Comparison of ENCODE assay signal across 15 mouse cellular contexts in genomic region chr11:19929087-19929865, GRCm38 (mm10). TPM values are rescaled to one million over a fixed set of nuclear protein-coding genes. Genes with fewer than 3 reads are reported as not detected.
DNase-seq lines count a peak whose midpoint lies in the region; ATAC-seq and TF ChIP-seq lines count a peak whose summit lies in the region.
"Had no signal": no experiment of that assay in that cellular context is flagged by ENCODE, and none has a peak within 500 bp of the region (broad histone marks: within the 10 kb centered on the region; RNA-seq: fewer than 3 reads in every experiment).

No protein-coding gene starts in this region.

- 49% methylated on average over 11 of the region's 11 CpGs for WGBS in kidney, adult 2 months
- 25% methylated on average over 11 of the region's 11 CpGs for WGBS in small intestine, adult 2 months
- WGBS in kidney, embryonic 14.5 days = 73% methylated on average over 11 of the region's 11 CpGs

- no peaks in the 10 kb centered on the region for H3K36me3 ChIP-seq in kidney, adult 2 months (ENCODE audit: control insufficient read depth, insufficient read depth, low read length)
- H3K36me3 ChIP-seq in small intestine, adult 2 months (ENCODE audit: control insufficient read depth, insufficient read depth, low read length) = peaks cover 3% of the 10 kb centered on the region; the same call in 1 of the 2 replicates
- H3K36me3 ChIP-seq in kidney, embryonic 14.5 days (ENCODE audit: control insufficient read depth, insufficient read depth, low read length) = no peaks in the 10 kb centered on the region
- H3K36me3 ChIP-seq: heart, embryonic 13.5 days; hindbrain, embryonic 12.5 days had no signal

- no peak overlapping the region for H3K4me3 ChIP-seq in kidney, adult 2 months (ENCODE audit: insufficient read depth, low read depth, low read length)
- no peak overlapping the region for H3K4me3 ChIP-seq in small intestine, adult 2 months (ENCODE audit: low read depth, low read length)
- H3K4me3 ChIP-seq in kidney, embryonic 14.5 days (ENCODE audit: low read length) = no peak overlapping the region
- H3K4me3 ChIP-seq: erythroblast, embryonic 14.5 days; heart, embryonic 13.5 days; hindbrain, embryonic 12.5 days had no signal

- TF ChIP-seq CTCF in kidney, adult 2 months (conservative IDR thresholded peaks at IDR 0.05; ENCODE audit: insufficient read depth, insufficient read length, low read depth, low read length) = no peak
- TF ChIP-seq CTCF in small intestine, adult 2 months (IDR thresholded peaks at IDR 0.05; ENCODE audit: extremely low read depth, insufficient read length, insufficient replicate concordance, low read depth, low read length) = no peak

- H3K9me3 ChIP-seq in kidney, embryonic 14.5 days (ENCODE audit: control insufficient read depth, low read length) = no peaks in the 10 kb centered on the region
- H3K9me3 ChIP-seq: heart, embryonic 13.5 days; hindbrain, embryonic 12.5 days had no signal

- no peak overlapping the region for H3K4me2 ChIP-seq in kidney, embryonic 14.5 days (replicated peaks; ENCODE audit: low read depth, low read length)
- H3K4me2 ChIP-seq: heart, embryonic 13.5 days; hindbrain, embryonic 12.5 days; midbrain, embryonic 11.5 days had no signal

- no peaks in the 10 kb centered on the region for H3K27me3 ChIP-seq in kidney, adult 2 months (replicated peaks; ENCODE audit: control insufficient read depth, insufficient read depth, low read length)
- no peaks in the 10 kb centered on the region for H3K27me3 ChIP-seq in small intestine, adult 2 months (ENCODE audit: control insufficient read depth, insufficient read depth, low read length)
- no peaks in the 10 kb centered on the region for H3K27me3 ChIP-seq in kidney, embryonic 14.5 days (ENCODE audit: control insufficient read depth, insufficient read depth, low read length)
- H3K27me3 ChIP-seq: hindbrain, embryonic 12.5 days had no signal

- ATAC-seq in kidney, embryonic 14.5 days (ENCODE audit: low FRiP score, low TSS enrichment) = no peak
- ATAC-seq: liver, postnatal 0 days had no signal

- peak; percentile 24 for DNase-seq in kidney, adult 2 months
- no peak for DNase-seq in kidney, adult 8-10 months
- peak; percentile 70 for DNase-seq in MEL-GATA-1-ER (ENCODE audit: extremely low read depth, low read depth)
- peak; percentile 35 to 52 for DNase-seq in cerebellum, postnatal 25 days
- DNase-seq in right cerebral cortex, postnatal 10 days (ENCODE audit: low spot score in 2 of 2) = no peak
- DNase-seq: adrenal gland, postnatal 36 days; kidney, adult 18-20 months; liver, postnatal 0 days; right cerebral cortex, postnatal 4 days had no signal

- no peak overlapping the region for H3K9ac ChIP-seq in kidney, embryonic 14.5 days (ENCODE audit: low read depth, low read length)
- H3K9ac ChIP-seq: heart, embryonic 13.5 days; hindbrain, embryonic 12.5 days; liver, postnatal 0 days had no signal

- peaks cover 12% of the 10 kb centered on the region; the same call in 1 of the 2 replicates for H3K4me1 ChIP-seq in kidney, adult 2 months (ENCODE audit: control insufficient read depth, insufficient read depth, low read length)
- peaks cover 26% of the 10 kb centered on the region for H3K4me1 ChIP-seq in small intestine, adult 2 months (ENCODE audit: control insufficient read depth, insufficient read depth, insufficient read length, low read length)
- H3K4me1 ChIP-seq in kidney, embryonic 14.5 days (ENCODE audit: control insufficient read depth, insufficient read depth, low read length) = peaks cover 16% of the 10 kb centered on the region

- no peak for TF ChIP-seq POLR2A in kidney, adult 2 months (IDR thresholded peaks at IDR 0.05; ENCODE audit: low read depth, low read length)
- TF ChIP-seq POLR2A in small intestine, adult 2 months (IDR thresholded peaks at IDR 0.05; ENCODE audit: low read depth, low read length) = no peak

- H3K27ac ChIP-seq in kidney, adult 2 months (ENCODE audit: insufficient read depth, low read depth, low read length) = no peak overlapping the region
- peak overlapping the region; percentile 38 for H3K27ac ChIP-seq in small intestine, adult 2 months (ENCODE audit: insufficient read depth, low read depth, low read length)
- H3K27ac ChIP-seq in kidney, embryonic 14.5 days (ENCODE audit: low read depth, low read length) = no peak overlapping the region
- H3K27ac ChIP-seq: heart, embryonic 13.5 days; hindbrain, embryonic 12.5 days had no signal

RNA-seq across cellular contexts. Expression of gene Spred2, which starts 5.1 kb away (rescaled TPM):
- 20.0 and 21.2 TPM in 2 replicates for polyA plus RNA-seq in kidney, adult 2 months (2012; rRNA removed)
- polyA plus RNA-seq in small intestine, adult 2 months (2012; rRNA removed) = 8.2 and 21.2 TPM in 2 replicates
- 9.8 and 12.3 TPM in 2 replicates for polyA plus RNA-seq in kidney, embryonic 14.5 days (2014; fragmentation: Nextera tagmentation; extraction: Ambion mirVana)

Comparison
In these comparisons a context has a peak if more than half of its experiments do, and no peak if none do; other contexts are left out.
1. DNase-seq: peak in kidney, adult 2 months (single experiment), MEL-GATA-1-ER (single experiment) and cerebellum, postnatal 25 days (2 of 2); none in kidney, adult 8-10 months (0 of 2) and right cerebral cortex, postnatal 10 days (0 of 2).